Mouse (Mus musculus) forelimb bud, embryonic 11.5 days (tissue): ENCODE measurements at regions not wholly inside any gene's neighbourhood (a gene's known extent, or its start where the extent isn't known, plus 50 kb on each side); places are given as distances from the start of the nearest gene placed in this dataset.

Experiments
- DNase-seq: peaks from one replicate; pipeline ENCODE4 v3.0.0-alpha.2; 2012; ENCODE audit warnings: low read depth, low spot score

DNA sequence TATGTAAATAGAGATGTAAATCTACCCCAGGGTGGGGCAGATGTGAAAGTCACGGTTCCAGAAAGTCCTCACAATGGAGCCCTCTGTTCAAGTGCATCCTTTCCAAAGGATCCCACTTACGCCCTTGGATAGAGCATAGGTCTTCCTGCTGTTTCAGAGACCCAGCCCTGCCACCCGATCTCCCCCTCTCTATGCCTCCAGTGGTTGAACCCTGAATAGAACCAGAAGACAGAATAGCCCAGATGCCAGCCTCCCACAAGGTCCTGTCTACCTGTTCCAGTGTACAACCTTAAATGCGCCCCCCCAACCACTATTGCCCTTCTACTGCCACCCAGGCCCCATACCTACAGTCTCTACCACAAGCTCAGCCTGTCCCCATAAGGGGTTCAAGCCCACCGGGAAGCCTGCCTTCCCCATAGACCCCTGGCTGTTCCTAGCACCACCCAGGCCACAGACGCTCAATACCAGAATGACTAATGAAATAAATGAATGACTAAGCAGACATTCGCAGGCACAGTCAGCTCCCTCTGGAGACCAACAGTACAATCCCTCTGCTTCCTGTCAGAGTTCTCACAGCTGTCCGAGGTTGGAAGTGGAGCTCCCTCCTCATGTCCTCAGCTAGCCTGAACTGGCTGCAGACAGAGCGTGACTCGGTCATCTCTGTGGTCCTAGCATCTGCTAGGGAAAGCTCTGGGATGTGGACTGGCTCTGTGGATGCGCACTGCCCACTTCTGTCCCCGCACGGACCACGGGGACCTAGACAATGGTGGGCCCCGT lies 133.4 kb upstream of the 1600014C23Rik start:
- no peak for DNase-seq

GRCm38 (mm10) chr17:45866346-45866745 lies 132.7 kb upstream of the 1600014C23Rik start:
- no peak for DNase-seq

DNA sequence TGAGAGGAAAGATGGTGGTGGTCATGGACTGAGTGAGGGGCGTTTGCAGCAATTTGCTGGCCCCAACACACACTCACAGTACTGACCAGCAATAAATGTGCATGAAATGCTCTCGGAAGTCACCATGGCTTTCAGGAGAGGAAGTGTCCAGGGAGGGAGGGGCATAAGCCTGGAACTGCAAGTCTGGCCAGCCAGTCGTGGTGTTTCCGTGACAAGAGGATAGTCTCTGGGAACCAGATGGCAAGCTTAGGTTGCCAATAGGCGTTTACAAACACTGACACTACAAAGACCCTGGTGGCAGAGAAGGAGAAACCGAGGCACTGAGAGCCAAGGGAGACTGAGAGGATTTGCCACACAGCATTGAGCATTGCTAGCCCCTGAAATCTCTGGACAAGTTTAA lies 132.3 kb upstream of the 1600014C23Rik start:
- DNase-seq: no peak

DNA sequence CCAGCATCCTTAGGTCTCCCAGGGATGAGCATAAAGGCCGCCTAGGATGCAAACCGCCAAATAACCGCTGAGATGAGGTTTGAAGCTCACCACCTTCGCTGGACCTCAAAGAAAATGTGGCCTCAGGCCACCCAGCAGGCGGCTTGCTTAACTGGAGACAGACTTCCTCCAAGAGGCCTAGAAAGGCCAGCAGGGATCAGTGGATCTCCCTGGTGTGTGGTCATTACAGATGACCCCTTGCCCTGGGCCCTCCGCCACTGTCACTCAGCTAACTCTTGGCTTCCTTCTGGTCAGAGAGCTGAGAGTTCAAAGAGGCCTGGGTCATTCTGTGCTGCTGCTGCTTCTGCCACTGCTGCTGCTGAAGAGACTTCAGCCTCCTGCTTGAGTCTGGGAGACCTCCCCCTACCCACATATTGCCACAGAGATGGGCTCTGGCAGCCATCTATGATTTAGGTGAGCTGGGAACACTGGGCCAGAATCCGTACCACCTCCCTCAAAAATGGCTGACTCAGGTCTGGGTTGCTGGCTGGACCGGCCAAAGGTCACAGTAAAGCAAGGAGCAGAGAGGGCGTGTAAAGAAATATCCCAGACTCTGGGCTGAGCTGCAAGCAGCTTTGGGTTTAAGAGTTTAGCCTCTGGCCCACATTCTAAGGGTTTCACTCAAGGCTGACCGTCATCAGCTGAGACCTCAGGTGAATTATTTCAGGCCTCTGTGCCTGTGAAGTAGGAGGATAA lies 130.0 kb upstream of the 1600014C23Rik start:
- DNase-seq: no peak

DNA sequence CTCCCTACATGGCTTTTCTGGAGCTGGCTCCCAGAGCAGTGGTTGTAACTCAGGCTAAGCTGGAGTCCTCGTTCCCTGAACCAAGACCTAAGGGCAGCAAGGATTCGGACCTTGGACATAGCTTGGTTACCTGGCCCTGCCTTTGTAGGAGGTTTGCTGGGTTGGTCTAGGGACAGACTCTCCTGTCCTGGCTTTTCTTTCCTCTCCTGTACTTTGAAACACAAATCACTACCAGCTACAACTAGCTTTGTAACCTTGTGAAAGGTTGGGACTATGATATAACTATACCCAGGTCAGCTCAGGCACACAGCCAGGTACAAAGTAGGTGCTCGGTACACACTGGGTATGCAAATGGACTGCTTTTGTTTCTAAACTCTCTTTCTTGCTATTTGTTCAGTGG lies 129.4 kb upstream of the 1600014C23Rik start:
- no peak for DNase-seq

- no peak for DNase-seq
These were observed 125.8 kb upstream of the 1600014C23Rik start for GRCm38 (mm10) chr17:45859441-45859840.

DNA sequence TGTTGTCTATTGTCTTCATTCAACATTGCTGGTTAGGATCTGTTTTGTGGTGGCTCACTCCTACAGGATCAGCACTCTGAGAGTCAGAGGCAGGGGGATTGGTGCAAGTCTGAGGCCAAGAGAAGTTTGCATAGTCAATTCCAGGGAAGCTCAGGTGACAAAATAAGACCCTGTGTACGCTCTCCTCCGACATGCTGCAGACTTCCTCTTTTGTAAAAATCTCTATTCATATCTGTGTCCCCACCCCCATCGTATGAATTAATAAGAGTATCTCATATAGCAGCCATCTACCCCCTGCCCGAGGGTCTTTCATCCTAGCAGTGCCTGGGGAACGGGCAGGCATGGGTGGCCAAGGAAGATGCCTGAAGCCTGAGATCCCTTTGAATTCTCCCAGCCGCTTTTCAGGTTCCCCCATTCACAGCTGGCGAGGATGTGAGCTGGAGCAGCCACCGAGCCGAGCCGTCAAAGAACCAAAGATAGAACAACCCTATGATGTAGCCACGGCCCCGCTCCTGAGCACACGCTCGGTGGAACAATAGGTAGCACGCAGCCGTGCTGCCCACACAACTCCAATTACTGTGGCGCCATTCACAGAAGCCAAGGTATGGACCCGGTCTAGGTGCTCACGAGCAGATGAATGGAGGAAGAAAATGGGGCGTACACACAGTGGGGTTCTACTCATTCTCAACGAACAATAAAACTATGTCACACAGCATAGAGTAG lies 120.4 kb upstream of the 1600014C23Rik start:
- DNase-seq: no peak

DNA sequence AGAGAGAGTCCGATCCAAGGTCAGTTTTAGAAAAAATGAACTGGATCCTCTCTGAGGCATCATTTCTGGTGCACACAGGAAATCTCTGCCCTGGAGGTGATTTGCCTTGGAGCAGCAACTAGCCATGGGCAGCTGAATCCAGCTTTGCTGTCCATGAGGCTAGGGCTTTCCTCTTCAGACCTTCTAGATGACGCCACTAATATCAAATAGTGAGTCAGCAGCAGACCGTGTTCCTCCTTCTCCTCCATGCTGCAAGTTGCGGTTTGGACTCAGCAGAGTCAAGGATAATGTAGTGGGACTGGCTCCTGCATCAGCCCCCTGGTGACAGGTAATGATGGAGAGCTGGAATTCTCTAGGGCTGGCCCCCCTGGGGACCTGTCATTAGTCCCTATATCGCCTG lies 118.8 kb upstream of the 1600014C23Rik start:
- DNase-seq: no peak

DNA sequence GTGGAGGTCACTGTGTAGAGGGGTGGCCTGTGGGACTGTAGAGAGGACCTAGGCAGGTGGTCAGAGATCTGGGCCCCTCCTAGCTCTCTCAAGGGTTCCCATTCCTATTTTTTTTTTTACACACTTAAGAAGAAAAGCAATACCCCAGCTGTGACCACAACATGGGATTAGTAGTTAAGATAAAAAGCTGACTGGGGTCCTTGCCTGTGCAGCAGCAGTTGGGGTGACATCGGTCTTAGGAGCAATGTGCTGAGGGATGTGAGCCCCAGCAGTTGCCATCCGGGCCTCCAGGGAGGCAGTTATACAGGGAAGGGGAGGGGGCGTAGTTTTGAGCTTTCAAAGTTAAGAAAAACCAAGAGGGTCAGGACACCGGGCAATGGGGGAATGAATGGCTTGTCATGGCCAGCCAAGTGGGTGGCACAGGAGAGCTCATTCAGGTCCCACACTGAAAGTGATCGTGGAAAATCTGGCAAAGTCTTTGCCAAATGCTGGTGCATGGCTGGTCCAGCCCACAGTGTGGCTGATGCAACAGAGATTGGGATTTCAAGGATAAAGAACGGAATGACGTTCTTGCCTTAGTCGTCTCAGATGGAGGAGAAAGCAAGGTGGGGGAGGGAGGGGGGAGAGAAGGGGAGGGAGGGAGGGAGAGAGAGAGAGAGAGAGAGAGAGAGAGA lies 118.2 kb upstream of the 1600014C23Rik start:
- DNase-seq: no peak

GRCm38 (mm10) chr17:45850976-45851375 lies 117.3 kb upstream of the 1600014C23Rik start:
- no peak for DNase-seq

- DNase-seq: no peak
These were observed 116.5 kb upstream of the 1600014C23Rik start for GRCm38 (mm10) chr17:45850174-45850573.

DNA sequence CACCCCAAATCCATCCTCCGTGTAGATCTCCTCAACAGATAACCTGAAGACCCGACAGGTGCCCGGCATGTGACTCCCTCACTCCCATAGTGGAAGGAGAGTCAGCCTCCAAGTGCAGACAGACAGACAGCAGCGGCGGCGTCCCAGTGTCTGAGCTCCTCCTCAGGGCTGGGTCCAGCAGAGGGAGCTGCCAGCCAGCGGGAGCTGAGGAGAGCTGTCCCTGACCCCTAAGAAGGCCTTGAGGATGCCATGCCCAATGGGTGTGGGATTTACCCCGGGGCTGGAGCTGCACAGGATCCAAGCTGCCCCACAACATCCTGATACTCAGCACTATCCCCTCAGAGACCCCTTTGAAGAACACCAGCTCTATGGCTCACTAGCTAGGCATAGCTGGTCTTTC lies 115.0 kb upstream of the 1600014C23Rik start:
- DNase-seq: no peak

DNA sequence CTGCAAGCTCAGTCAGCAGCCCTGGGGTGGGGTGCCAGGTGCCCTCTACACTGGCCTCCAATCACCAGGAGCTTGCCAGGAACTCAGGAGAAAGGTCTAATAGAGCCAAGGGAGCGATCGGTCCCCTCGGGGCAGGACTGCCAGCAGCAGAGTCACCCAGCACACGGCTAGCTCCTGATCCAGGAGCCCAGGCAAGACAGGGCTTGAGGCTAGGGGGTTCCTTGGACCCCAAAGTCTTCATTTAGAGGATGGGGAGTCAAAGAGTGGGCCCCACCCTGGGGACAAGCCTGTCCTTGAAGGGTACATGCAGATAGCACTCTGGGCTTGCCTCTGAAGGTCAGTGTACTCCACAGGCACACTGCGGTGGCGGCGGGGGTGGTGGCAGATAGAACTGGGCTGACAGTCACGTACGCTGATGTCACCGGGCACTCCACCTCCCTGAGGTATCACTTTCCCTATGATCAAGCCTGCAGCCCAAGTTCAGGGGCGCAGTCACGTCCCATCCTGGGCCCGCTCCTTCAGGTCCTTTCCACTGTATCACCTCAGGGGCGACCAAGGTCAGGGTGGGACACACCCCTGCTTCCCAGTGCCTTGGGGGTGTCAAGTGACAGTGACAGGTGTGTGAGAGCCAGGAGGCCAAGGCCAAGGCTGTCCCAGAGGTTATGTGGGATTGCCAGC lies 114.2 kb upstream of the 1600014C23Rik start:
- no peak for DNase-seq

- no peak for DNase-seq
These were observed 112.2 kb upstream of the 1600014C23Rik start for GRCm38 (mm10) chr17:45845832-45846231.

DNA sequence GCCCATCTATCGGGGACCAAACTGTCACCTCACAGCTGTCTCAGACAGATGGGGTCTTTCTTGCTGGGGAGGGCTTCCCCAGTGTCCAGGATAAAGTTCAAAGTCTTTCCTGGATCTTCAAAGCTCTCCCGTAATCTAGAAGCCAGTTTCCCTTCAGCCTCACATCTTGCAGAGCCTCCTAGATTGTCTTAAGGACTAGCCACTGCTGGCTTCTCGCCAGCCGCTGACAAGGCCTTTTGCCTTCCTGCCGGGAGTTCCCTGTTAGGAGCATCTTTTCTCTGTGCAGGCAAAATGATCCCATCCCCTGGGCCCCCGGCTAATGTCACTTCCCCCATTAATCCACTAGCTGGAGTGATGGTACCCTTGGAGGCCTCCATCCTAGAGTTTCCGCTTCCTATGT lies 103.1 kb upstream of the 1600014C23Rik start:
- DNase-seq: no peak

GRCm38 (mm10) chr17:45836253-45836652 lies 102.6 kb upstream of the 1600014C23Rik start:
- no peak for DNase-seq

DNA sequence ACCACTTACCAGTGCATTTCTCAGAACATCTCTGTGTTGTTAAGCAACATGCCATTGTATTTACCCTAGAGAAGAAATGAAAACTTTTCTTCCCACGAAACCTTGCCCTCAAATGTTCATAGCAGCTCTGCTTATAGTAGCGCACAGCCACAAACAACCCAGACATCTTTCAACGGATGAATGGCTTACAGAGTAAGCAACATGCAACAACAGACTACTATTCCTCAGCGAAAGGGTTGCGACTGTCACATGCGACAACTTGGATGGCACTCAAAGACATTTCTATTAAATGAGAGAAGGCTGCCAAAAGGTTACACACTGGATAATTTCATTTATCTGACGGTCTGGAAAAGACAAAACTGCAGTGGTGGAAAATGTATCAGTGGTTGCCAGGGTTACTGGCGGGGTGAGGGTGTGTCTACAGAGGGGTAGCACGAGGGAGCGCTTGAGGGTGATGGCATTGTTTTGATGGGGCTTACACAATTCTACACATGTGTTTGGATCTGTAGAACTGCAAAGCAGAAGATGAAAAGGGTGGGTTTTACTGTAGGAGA lies 101.0 kb upstream of the 1600014C23Rik start:
- DNase-seq: no peak

GRCm38 (mm10) chr17:45830324-45830723 lies 96.7 kb upstream of the 1600014C23Rik start:
- DNase-seq: no peak

GRCm38 (mm10) chr17:45829571-45829970 lies 95.9 kb upstream of the 1600014C23Rik start:
- DNase-seq: no peak

- no peak for DNase-seq
These were observed 95.2 kb upstream of the 1600014C23Rik start for GRCm38 (mm10) chr17:45828843-45829242.

GRCm38 (mm10) chr17:45828284-45828824 lies 94.7 kb upstream of the 1600014C23Rik start:
- no peak for DNase-seq
